Mouse (Mus musculus) cerebellum, adult 11-12 months (tissue): Measurements from ENCODE around the gene Cfap54.

Experiments
- DNase-seq: peaks from one replicate; pipeline ENCODE4 v3.0.0; 2022

Cfap54 gene

DNA sequence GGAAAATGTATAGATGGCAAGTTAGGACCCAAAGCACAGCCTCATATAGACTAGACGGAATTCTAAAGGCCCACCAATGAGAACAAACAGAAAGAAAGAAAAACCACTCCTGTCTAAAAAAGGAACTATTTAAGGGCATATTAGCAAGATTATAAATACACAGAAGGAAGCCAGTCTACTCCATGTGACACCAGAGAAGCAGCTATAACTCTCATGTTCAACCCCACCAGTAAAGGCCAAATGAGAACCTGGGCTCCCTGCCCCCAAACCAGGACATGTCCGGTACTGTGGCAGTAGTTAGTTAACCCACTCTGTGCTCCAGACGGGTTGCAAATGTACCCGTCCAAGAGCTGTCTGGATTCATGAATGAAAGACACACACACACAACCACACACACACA lies 14.4 kb upstream of the Cfap54 start:
- DNase-seq, result no peak

DNA sequence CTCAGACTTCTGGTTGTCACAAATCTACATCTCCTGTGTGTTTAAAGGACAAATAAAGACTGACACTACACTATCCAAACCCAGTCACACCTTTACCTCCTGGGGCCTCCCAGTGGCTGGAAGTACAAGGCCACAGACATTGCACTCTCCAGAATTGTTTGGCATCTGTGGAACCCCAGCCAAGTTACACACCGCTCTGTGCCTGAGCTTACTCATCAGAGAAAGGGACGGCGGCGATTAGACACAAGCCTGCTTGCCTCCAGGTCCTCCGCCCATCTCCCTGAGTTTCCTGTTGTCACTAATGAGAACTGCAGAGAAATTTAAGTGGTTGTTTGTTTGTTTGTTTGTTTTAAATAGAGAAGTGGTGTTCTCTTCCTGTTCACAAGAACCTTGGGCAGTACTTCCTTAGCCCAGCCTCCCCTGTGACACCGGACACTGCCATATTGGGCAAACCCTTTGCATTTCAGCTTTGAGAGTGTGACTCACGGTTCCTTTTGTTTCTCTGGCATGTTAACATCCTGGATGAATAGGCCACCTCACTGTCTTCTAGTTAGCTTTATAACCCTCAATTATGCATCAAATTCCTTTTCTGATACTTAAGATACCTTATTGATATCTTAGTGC lies 13.7 kb upstream of the Cfap54 start:
- no peak for DNase-seq

DNA sequence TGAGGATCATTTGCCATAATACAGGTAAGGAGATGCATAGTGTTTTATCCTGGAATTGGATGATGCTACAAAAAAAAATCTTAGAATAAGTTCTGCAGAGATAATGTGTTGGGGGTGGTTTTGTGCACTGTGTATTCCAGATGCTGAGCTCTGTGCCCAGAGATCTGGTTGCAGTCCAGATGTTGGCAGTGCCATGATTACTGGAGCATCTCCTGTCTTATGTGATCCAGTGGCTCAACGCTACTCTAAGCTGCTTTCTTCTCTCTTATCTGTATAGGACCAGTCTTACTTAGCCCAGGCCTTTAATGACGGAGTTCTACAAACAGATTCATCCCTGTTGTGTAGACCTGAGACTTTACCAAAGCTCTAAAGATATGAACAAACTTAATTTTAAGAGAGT lies 10.5 kb upstream of the Cfap54 start:
- DNase-seq, result no peak

DNA sequence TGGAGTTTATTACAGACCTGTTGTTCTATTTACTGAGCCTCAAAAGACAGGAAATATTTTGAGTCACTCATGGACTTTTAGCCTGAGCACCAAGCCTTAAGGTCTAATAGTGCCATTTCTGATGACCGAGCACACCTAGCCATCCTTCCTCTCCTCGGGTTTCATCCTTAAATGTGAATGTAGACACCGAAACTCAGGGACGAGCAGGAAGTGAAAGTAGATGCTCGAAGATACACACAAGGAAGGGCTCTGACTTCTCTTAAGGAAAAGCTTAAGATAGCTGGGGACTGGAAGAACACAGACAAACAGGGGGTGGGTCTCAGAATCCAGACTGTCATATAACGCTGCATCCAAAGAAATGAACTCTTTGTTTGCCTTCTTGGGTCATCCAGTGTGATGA lies 8.8 kb upstream of the Cfap54 start:
- DNase-seq, result no peak

DNA sequence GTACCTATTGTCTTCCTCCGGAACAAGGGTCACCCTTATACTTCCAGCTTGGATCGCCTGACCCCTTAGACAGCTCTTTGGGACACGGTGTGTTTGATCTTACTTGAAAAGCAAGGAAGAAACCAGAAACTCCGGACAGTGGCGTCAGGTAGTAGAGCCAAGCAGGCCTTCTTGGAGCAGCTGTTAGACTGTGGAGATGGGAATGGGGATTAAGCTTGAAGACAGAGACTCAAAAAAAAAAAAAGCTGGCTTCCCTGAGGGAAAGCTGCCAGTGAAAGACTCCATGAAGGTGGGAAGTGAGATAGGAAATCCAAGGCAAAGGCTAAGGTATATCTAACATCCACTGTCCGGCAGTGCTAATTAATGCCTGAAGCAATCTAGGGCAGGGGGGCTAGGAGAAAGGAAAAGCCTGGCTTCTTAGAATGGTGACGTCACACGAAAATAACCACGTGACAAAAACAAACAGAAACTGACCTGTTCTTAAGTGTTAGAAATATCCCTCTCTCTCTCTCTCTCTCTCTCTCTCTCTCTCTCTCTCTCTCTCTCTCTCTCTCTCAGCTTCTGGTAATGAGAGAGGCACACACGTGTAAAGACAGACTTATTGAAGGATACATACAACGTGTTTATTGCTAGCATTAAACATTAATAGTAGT lies 7.1 kb upstream of the Cfap54 start:
- DNase-seq, result no peak

DNA sequence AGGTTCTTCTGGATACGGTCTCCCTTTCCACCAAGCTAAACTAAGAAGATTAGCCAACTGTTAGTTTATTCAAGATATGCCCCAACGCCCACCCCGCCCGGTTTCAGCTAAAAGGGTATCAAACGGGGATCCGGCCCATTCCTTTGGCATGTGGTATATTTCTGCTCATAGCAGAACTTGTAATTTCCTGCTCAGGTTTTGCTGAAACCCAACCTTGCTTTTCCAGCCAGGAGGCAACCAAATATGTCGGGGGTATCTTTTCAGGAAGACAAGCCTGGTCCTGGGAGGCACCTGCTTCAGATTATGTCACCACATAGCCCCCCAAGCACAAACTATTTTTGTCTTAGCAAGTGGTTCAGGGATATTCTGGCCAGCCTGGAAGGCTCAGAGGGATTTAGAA lies 6.1 kb upstream of the Cfap54 start:
- no peak for DNase-seq

DNA sequence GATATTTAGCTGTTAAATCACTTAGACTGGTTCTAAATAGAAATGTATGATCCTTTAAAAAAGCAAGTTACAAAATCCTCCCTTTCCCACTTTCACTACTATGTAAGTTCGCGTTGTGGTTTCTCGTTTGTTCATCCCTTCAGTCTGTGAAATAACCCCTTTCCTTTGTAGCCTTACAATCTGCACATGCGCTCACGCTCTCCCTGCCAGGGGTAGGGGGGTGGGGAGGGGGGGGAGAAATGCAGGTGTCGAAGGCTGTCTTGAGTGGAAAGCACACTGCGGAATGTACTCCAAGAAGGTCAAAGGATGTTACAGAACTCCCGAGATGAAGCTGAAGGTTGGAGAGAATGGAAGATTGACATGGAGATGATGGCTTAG lies 2.5 kb upstream of the Cfap54 start:
- no peak for DNase-seq

DNA sequence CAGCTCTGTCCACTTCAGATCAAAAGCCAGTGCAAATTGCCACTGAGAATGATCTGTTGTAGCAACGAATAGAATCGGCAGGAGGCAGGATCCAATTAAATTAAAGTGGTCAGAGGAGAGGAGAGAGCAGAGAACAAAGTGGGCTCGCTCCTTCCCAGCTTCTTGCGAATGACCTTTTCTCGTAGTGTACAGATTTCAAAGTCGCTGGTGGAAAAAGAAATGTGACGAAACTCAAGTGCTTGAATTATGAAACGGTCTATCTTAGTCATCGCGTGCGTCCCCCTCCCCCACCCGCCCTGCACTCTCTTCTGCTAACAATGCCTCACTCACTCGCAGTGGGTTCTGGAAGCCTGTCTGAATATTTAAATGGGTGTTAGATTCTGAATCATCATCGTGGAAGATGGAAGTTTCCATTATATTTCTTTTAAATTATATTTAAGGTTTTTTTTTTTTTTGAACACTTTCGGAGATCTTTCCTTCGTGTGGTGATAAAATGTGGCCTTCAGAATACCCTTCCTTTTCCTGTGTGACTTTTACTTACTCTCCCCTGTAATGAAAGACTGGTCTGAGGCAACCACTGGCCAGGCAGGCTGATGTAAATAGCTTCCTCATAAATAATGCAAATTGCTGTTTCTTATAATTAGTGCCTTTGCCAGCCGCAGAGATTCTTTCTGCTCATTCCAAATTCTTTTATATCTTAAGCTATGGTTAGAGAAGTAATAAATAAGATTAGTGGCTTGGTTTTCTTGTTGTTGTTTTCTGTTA lies 2.0 kb upstream of the Cfap54 start:
- DNase-seq, result no peak

DNA sequence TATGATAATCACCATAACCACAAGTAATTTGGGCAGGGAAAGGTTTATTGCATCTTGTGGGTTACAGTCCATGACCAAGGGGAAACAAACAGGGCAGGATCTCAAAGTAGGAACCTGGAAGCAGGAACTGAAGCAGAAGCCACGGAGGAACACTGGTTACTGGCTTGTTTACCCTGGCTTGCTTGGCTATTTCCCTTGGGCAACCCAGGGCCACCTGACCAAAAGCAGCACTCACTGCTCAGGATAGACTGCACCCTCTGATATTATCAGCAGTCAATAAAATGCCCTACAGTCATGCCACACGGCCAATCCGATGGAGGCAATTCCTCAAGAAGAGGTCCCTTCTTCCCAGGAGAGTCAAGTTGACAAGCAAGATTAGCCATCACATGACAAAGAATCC lies 1.9 kb downstream of the Cfap54 start:
- no peak for DNase-seq

DNA sequence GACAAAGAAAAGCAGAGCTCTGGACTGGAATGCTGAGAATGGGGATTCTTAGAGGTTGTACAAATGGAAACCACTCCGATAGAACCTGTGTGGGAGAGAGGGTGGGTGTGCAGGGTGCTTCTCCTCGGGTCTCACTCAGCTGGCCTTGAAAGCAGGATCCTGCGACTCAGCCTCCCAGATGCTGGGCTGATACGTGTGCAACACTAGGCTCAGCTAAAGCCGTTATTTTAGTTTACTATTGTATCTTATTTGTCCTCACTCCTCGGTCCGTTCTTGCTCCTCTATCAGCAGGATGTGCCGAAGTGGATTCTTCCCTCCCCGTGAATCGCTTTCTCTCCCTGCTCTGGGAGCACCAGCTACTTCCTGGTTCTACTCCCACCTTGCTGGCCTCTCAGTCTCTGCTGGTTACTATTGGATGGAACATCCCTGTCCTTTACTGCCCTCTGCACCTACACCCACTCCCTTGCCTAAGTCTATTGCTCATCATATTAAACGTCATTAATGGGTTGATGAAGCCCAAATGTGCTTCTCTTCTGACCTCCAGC lies 3.4 kb downstream of the Cfap54 start:
- no peak for DNase-seq

DNA sequence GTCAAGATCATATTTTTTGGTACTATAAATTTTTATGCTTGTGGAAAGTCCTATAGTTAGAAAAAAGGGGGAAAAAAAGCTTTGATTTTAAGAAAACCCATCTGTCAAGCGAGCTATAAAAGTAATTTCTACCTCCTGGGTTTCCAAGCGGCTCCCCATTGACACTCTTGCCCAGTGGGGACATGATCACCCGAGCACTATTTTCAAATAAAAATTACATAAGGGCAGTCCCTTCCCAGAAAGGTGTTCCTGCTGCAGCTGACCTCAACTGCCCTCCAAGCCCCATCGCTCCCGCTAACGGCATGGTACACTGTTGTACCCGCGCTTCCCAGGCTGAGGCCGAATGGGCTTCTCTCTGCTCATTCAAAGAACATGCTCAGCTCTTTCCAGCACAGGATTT lies 5.0 kb downstream of the Cfap54 start:
- no peak for DNase-seq

DNA sequence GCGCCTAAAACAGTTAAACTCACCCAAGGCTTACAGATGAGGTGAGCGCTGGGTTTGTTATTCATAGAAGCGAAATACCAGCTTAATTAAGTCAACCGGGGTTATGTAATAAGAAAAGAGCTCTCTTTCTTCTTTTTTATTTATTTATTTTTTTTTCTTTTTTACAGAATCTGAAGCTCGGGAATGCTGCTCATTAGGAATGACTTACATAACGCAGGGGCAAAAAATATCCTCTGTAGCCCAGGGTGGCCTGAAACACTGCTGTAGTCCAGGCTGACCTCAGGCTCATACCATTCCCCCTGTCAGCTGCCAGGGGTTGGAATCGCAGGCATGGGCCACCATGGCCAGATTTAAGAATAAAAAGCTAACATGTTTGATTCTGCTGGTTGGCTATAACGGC lies 5.6 kb downstream of the Cfap54 start:
- DNase-seq, result no peak

DNA sequence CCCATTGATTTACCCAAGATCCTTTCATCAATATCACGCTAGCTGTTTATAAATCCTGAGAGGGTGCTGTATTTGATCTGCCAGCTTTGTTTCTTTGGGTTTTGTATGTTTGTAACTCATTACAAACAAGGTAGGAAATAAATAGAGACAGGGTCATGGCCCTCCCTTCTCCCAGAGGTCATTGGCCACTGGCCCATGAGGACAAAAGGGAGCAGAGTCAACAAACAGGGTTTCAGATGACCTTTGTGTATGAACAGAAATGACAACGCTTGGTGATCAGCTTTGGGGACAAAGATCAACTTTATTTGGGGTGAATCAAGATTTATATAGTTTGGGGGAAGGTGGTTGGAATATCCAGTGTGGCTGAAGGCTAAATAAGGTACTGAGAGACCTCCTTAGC lies 8.6 kb downstream of the Cfap54 start:
- no peak for DNase-seq

DNA sequence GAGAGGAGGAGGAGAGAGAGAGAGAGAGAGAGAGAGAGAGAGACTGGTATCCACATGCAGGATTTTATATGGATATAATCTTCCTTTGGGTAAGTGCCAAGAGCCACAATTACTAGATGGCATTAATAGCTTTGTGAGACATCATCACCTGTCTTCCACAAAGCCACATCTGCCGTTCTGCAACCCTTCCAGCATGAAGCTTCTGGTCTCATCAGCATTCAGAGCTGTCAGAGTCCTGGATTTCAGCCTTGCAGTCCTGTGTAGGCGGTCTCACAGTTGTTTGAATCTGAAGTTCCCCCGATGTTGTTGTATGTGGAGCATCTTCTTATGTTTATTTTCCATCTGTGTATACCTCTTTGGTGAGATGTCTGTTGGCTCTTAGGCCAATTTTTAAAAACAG lies 9.7 kb downstream of the Cfap54 start:
- no peak for DNase-seq

DNA sequence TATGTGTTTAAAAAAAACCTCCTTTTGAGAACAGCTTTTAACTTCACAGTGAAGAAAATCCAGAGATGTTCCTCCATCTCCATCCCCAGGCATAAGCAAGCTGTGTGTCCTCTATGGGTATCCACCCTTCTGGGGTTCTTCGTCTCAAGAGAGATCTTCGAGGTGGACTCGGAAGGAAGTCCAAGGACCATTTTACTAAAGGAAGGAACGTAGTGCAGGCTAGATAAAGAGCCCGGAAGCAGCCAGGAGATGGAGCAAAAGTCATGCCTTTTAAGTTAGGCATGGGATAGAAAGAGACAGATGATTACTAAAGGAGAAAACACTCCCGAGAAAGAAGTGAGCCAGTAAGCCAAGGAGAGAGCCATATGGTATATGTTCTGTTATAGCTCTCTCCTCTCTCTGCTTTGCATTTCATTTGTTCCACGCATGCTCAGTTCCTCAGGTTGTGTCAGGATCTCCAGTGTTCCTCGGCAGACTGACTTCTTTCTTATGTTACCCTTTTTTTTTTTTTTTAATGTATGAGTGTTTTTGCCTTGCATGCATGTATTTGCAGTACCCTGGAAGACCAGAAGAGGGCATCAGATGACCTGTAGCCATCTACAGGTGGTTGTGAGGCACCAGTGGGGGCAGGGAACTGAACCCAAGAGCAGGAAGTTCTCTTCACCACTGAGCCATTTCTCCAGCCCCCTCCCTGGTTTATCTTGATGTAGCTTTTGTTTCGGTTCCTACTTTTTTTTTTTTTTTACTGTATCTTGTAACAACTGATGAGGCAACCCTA lies 11.1 kb downstream of the Cfap54 start:
- DNase-seq, result no peak

DNA sequence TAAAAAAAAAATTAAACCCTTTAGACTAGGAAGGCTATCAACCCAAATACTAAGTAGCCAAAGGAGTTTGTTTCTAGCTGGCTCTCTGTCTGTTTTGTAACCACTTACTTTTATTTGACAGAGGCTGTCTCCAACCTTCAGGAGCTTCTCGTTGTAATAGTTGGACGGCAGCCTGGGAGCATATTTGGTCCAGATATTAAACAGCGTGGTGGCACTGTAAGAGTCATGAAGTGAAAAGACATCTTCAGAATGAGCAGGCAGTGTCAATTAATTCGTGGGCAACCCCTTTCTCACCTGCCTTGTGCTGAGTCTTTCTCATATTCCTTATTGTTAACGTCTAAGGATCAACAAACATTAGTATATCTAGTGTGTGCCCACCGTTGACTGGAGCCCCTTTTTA lies 11.7 kb downstream of the Cfap54 start:
- DNase-seq, result no peak

DNA sequence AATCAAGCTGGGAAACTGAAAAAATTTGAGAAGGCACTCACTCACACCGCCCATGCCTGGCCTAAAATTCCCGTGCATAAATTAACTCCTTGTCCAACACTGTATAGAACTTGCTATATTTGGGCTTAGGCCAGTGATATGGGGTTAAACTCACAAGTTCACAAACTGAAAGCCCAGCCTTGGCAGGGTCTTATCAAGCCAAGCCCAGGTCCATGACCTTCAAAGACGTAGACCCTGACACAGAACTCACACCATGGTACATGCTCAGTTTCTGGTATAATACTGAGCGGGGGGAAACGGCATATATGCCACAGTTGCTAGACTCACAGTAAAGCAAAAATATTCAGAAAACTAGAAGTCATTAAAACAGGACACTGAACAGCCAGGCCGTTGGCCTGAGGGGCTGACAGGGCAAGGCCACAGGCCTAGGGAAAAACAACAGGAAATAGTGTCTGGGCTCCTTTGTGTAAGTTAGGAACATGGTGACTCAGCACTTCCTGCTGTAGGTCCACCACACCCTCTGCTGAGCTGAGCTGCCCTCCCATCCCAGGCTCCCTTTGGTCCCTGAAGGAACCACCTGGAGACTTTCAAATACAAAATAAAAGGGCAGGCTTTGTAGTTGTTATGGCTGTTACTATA lies 12.3 kb downstream of the Cfap54 start:
- DNase-seq, result no peak

DNA sequence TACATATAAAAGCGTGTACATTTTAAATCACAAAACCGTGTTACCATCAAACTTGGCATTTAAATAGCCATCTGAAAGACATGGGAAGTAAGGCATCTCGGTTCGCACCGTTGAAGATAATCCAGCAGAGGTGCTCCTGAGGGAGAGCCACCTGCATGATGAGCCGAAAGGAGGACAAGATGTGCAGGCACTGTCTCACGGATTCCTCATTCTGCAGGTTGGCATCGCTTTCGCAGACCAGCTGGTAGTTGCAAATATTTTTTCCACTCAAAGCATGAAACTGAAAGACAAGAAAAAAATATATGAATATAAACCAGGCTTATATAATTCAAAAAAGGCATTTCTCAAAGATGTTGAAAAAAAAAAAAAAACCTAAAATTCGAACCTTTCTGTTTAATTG lies 16.4 kb downstream of the Cfap54 start:
- no peak for DNase-seq

DNA sequence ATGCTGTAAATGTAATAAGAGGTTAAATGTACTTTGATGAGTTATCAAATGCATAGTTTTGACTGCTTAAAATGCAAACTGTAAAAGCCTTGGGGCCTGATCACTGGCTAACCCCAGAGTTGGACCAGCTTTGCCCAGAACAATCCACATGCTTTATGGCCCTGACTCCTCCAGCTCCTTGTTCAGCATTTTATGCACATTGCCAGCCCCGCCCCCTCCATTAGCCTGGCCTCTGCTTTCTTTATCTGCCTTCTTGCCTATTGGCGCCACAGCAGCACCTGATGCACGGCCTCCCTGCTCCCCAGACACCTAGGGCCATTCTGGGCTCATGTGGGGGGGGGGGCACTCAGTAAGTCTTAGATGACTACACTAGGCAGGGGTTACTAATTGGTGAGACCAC lies 17.8 kb downstream of the Cfap54 start:
- DNase-seq, result no peak

DNA sequence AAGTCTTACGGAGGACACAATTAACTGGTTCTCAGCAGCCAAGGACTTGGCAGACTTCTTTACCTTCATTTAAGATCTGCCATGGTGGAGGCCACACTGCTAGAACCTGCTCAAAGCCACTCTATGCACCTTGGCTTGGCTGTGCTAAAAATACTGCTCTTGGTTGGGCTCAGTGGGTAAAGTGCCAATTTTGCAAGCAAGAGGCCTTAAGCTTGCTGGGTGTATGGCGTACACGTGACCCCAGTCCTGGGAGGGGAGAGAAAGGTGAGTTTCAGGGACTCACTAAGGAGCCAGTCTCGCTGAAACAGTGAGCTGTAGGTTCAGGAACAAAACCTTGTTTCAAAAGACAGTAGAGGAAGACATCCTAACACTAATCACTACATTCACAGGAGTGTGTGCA lies 19.0 kb downstream of the Cfap54 start:
- DNase-seq, result no peak

DNA sequence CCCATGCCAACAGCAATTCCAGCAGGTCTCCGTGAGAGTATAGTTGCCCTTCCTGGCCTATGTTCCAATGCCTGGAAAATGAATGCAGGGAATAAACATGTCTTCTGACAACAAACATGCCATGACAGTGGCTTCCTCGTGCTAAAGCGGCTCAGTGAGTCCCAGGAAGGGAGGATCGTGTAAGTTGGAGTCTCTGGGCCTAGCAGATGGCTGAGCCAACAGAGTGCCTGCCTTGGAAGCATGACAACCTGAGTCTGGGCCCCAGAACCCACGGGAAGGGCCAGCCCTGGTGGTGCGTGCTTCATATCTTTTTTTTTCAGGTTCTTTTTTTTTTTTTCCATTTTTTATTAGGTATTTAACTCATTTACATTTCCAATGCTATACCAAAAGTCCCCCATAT lies 27.6 kb downstream of the Cfap54 start:
- no peak for DNase-seq

DNA sequence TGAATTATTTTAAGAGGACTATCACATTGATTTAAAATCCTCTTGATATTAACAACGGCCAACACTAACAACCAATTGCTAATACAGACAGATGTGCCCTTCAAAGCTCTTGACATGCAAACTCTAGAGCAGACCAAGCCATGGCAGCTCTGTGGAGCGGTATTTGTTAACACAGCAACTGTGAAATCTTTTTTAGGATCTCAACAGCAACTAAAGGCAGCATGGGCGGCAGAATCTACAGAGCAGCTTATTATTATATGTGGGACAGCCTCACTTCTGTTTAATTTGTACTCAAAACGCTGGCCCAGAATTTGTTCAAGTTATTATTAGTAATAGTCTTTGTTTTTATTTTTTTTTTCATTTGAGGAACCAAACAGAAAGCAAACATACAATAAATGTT lies 28.1 kb downstream of the Cfap54 start:
- no peak for DNase-seq
